In the genomic region with DNA sequence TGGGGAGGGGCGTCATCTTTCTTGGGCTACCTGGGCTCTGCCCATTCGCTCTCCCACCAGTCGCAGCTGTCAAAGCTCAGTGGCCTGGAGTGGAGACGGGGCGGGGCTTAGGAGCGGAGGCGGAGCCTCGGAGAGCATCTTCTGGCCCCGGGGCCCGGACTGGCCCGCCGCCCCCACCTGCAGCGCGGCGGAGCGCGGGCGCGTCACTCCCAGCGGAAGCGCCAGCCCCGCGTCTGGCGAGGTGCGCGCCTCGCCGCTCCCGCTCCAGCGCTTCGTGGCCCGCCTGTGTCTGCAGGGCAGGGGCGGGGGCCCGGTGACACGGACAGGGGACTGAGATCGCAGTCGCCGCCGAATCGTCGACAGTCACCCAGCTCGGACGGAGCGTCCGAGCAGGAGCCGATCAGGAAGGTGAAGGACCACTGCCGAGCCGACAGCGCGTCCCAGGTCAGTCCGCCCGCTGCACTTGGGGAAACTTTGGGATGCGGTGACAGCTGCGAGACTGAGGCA, we compare ENCODE assay signal across 8 mouse cellular contexts. TPM values are rescaled to one million over a fixed set of nuclear protein-coding genes. Genes with fewer than 3 reads are reported as not detected.
A peak's percentile ranks its signal among the peaks of the same experiment; 100 is the strongest.
DNase-seq lines count a peak whose midpoint lies in the region; ATAC-seq lines count a peak whose summit lies in the region.

Gene Ankrd34b, plus strand, starts transcription at position 139 of the 507 bp plus-strand sequence.

- intact Hi-C loops in heart, postnatal 36 days (cut with DNase I) = no loop called here

- peak within 1 kb of the TSS; percentile 56 for H3K27ac ChIP-seq in heart, embryonic 10.5 days
- no peak within 1 kb of the TSS for H3K27ac ChIP-seq in limb, embryonic 13.5 days
- H3K27ac ChIP-seq in midbrain, embryonic 12.5 days (replicated peaks) = no peak within 1 kb of the TSS

- peak; percentile 78 for DNase-seq in heart, embryonic 10.5 days (ENCODE audit: low spot score)
- no peak for DNase-seq in heart, postnatal 36 days
- DNase-seq in cerebellum, postnatal 25 days = peak; percentile 89 to 95
- DNase-seq in frontal cortex, postnatal 36 days (ENCODE audit: low spot score in 2 of 2) = peak; percentile 58 to 61
- peak; percentile 22 for DNase-seq in kidney, adult 9 months
- peak; percentile 28 for DNase-seq in telencephalon, adult 2 months (ENCODE audit: low read depth, low spot score)

- H3K27me3 ChIP-seq in heart, embryonic 10.5 days (ENCODE audit: insufficient read depth, poor library complexity, severe bottlenecking) = peaks cover 74% of the 10 kb centered on the region
- peaks cover 76% of the 10 kb centered on the region for H3K27me3 ChIP-seq in limb, embryonic 13.5 days
- peaks cover 65% of the 10 kb centered on the region for H3K27me3 ChIP-seq in midbrain, embryonic 12.5 days

- H3K36me3 ChIP-seq in heart, embryonic 10.5 days = no peaks in the 10 kb centered on the region
- no peaks in the 10 kb centered on the region for H3K36me3 ChIP-seq in limb, embryonic 13.5 days
- no peaks in the 10 kb centered on the region for H3K36me3 ChIP-seq in midbrain, embryonic 12.5 days

- no peaks in the 10 kb centered on the region for H3K9me3 ChIP-seq in heart, embryonic 10.5 days
- H3K9me3 ChIP-seq in limb, embryonic 13.5 days = no peaks in the 10 kb centered on the region
- no peaks in the 10 kb centered on the region for H3K9me3 ChIP-seq in midbrain, embryonic 12.5 days

- peak; percentile 64 for ATAC-seq in limb, embryonic 13.5 days (ENCODE audit: low FRiP score, low read depth)
- ATAC-seq in midbrain, embryonic 12.5 days (ENCODE audit: low FRiP score, low read depth) = peak; percentile 92

- peak within 1 kb of the TSS; percentile 99 for H3K4me2 ChIP-seq in limb, embryonic 13.5 days (replicated peaks)
- H3K4me2 ChIP-seq in midbrain, embryonic 12.5 days (replicated peaks) = peak within 1 kb of the TSS; percentile 90

- peak within 1 kb of the TSS; percentile 67 for H3K9ac ChIP-seq in limb, embryonic 13.5 days
- H3K9ac ChIP-seq in midbrain, embryonic 12.5 days (replicated peaks) = peak within 1 kb of the TSS; percentile 37

- H3K4me3 ChIP-seq in heart, embryonic 10.5 days = peak within 1 kb of the TSS; percentile 77
- peak within 1 kb of the TSS; percentile 63 for H3K4me3 ChIP-seq in limb, embryonic 13.5 days
- peak within 1 kb of the TSS; percentile 58 for H3K4me3 ChIP-seq in midbrain, embryonic 12.5 days

- peaks cover 17% of the 10 kb centered on the region for H3K4me1 ChIP-seq in heart, embryonic 10.5 days
- peaks cover 12% of the 10 kb centered on the region for H3K4me1 ChIP-seq in limb, embryonic 13.5 days
- peaks cover 13% of the 10 kb centered on the region; the same call in 1 of the 2 replicates for H3K4me1 ChIP-seq in midbrain, embryonic 12.5 days

- WGBS in heart, embryonic 10.5 days = under 1% methylated on average over 50 of the region's 54 CpGs
- WGBS in limb, embryonic 13.5 days = 1% methylated on average over 53 of the region's 54 CpGs
- WGBS in midbrain, embryonic 12.5 days = under 1% methylated on average over 54 of the region's 54 CpGs

RNA-seq across cellular contexts. Expression of gene Ankrd34b, which starts in this region (rescaled TPM):
- 0.09 and 0.10 TPM in 2 replicates for polyA plus RNA-seq in heart, embryonic 10.5 days (2016; fragmentation: Nextera tagmentation; extraction: Ambion mirVana)
- under 1 TPM in 1 of 2 experiments, not detected in 1; 0.08 TPM for total RNA-seq in heart, postnatal 36 days (2021)
- polyA plus RNA-seq in limb, embryonic 13.5 days (2015; fragmentation: Nextera tagmentation; extraction: Ambion mirVana) = 0.09 and 0.13 TPM in 2 replicates
- polyA plus RNA-seq in midbrain, embryonic 12.5 days (2016; fragmentation: Nextera tagmentation; extraction: Ambion mirVana) = 0.26 and 0.34 TPM in 2 replicates

Comparison
In these comparisons a context has a peak if more than half of its experiments do, and no peak if none do; other contexts are left out.
1. Peak in DNase-seq, H3K4me3 ChIP-seq and H3K27ac ChIP-seq in heart, embryonic 10.5 days; RNA of the gene not detected or under 1 TPM.
2. Peak in ATAC-seq, H3K4me3 ChIP-seq, H3K9ac ChIP-seq and H3K4me2 ChIP-seq in limb, embryonic 13.5 days; RNA of the gene not detected or under 1 TPM.
3. Peak in ATAC-seq, H3K4me3 ChIP-seq, H3K9ac ChIP-seq and H3K4me2 ChIP-seq in midbrain, embryonic 12.5 days; RNA of the gene not detected or under 1 TPM.
4. DNase-seq: peak in cerebellum, postnatal 25 days (2 of 2), frontal cortex, postnatal 36 days (2 of 2), kidney, adult 9 months (single experiment) and telencephalon, adult 2 months (single experiment); none in heart, postnatal 36 days (0 of 2).
5. Peak in every context shown above with its lines, with median percentiles within 50 percentile points of each other: H3K4me3 ChIP-seq.